Mouse (Mus musculus) lung, postnatal 0 days (tissue): ENCODE measurements around the gene Akap14.

Source experiments
- CTCF ChIP-seq: IDR thresholded peaks from 2 replicates; pipeline ENCODE4 v1.5.1; 2016; ENCODE audit warnings: antibody characterized with exemption, mild to moderate bottlenecking
- EP300 ChIP-seq: IDR thresholded peaks from 2 replicates; pipeline ENCODE4 v1.6.1; 2016; ENCODE audit warnings: antibody characterized with exemption, mild to moderate bottlenecking, control low read depth

DNA sequence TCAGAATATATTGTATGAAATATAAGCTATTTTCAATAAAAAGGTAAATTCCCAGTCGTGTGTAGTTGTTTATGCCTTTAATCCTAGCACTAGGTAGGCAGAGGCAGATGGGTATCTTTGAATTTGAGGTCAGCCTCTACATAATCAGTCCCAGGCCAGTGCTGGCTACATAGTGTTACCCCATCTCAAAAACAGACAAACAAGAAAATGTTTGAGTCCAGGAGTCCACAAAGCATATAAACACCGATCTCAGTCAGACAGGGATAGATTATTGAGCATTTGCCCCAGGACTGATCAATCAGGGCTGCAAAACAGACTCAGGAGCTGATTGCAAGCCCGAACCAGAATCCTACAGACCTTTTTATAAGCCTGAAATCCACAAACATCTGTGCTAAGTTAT lies 49.1 kb downstream of the Akap14 start:
- TF ChIP-seq CTCF, result no peak
- no peak for TF ChIP-seq EP300
